Mouse (Mus musculus): Measurements from ENCODE around the gene Amigo3.
A peak's percentile ranks its signal among the peaks of the same experiment; 100 is the strongest.
"Not testable (repeated sequence)": the region's sequence is repeated elsewhere in the genome, so short reads cannot be mapped to it uniquely, and the experiment has no call there.

Gene Amigo3

GRCm38 (mm10) chr9:108052885-108053664 is at the start of gene Amigo3:
Gene Amigo3 (plus strand): TSS chr9:108053159.
- peak; percentile 98 to 99 for DNase-seq (ENCODE audit: low spot score in 2 of 2)

GRCm38 (mm10) chr9:108003531-108003890 is 49.4 kb upstream of the Amigo3 start:
- DNase-seq (ENCODE audit: low spot score in 2 of 2): peak in 1 of 2 experiments; percentile 31

- no peak for DNase-seq (ENCODE audit: low spot score in 2 of 2)
Observed at GRCm38 (mm10) chr9:108008041-108008440, 44.9 kb upstream of the Amigo3 start.

GRCm38 (mm10) chr9:108010385-108010784 is 42.6 kb upstream of the Amigo3 start:
- DNase-seq (ENCODE audit: low spot score in 2 of 2): no peak

GRCm38 (mm10) chr9:108013577-108013976 is 39.4 kb upstream of the Amigo3 start:
- not testable (repeated sequence) for DNase-seq (ENCODE audit: low spot score in 2 of 2)

GRCm38 (mm10) chr9:108017127-108017526 is 35.8 kb upstream of the Amigo3 start:
- peak; percentile 39 to 49 for DNase-seq (ENCODE audit: low spot score in 2 of 2)

- no peak for DNase-seq (ENCODE audit: low spot score in 2 of 2)
Observed at GRCm38 (mm10) chr9:108020741-108021140, 32.2 kb upstream of the Amigo3 start.

- DNase-seq (ENCODE audit: low spot score in 2 of 2): no peak
Observed at GRCm38 (mm10) chr9:108023216-108023615, 29.7 kb upstream of the Amigo3 start.

GRCm38 (mm10) chr9:108026584-108026983 is 26.4 kb upstream of the Amigo3 start:
- DNase-seq (ENCODE audit: low spot score in 2 of 2): no peak

GRCm38 (mm10) chr9:108027867-108028266 is 25.1 kb upstream of the Amigo3 start:
- no peak for DNase-seq (ENCODE audit: low spot score in 2 of 2)

GRCm38 (mm10) chr9:108032126-108032525 is 20.8 kb upstream of the Amigo3 start:
- no peak for DNase-seq (ENCODE audit: low spot score in 2 of 2)

GRCm38 (mm10) chr9:108035331-108036156 is 17.4 kb upstream of the Amigo3 start:
- DNase-seq (ENCODE audit: low spot score in 2 of 2): no peak

GRCm38 (mm10) chr9:108044751-108045492 is 8.0 kb upstream of the Amigo3 start:
- no peak for DNase-seq (ENCODE audit: low spot score in 2 of 2)

- no peak for DNase-seq (ENCODE audit: low spot score in 2 of 2)
Observed at GRCm38 (mm10) chr9:108046582-108046981, 6.4 kb upstream of the Amigo3 start.

- no peak for DNase-seq (ENCODE audit: low spot score in 2 of 2)
Observed at GRCm38 (mm10) chr9:108047601-108048565, 5.1 kb upstream of the Amigo3 start.

- DNase-seq (ENCODE audit: low spot score in 2 of 2): no peak
Observed at GRCm38 (mm10) chr9:108048566-108048955, 4.4 kb upstream of the Amigo3 start.

GRCm38 (mm10) chr9:108049016-108049455 is 3.9 kb upstream of the Amigo3 start, which contains the start of gene Gmppb:
Gene Gmppb (plus strand): TSS chr9:108049242.
- DNase-seq (ENCODE audit: low spot score in 2 of 2): peak; percentile 96

GRCm38 (mm10) chr9:108049561-108050251 is 3.3 kb upstream of the Amigo3 start:
- DNase-seq (ENCODE audit: low spot score in 2 of 2): no peak

- no peak for DNase-seq (ENCODE audit: low spot score in 2 of 2)
Observed at GRCm38 (mm10) chr9:108051184-108051930, 1.6 kb upstream of the Amigo3 start.

- DNase-seq (ENCODE audit: low spot score in 2 of 2): no peak
Observed at GRCm38 (mm10) chr9:108051931-108052220, 1.1 kb upstream of the Amigo3 start.
